In the genomic region with DNA sequence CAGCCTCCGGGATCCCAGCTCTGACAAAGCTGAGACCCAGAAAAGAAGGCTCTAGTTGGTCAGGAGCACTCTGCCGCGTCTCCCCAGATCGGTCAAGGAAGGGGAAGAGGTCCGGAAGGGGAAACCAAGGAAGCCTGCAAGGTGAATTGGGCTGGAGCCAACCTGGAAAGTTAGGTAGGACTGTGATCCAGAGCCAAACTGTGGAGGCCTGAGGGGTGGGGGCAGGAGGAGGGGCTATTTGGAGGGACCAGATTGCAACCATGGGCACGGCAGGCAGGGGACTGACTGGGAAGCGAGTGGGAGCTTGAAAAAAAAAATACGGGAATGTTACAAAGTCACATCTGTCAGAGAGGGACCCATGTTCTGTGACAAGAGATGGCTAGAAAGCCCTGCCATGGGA, we compare ENCODE assay signal across 10 mouse cellular contexts. TPM values are rescaled to one million over a fixed set of nuclear protein-coding genes. Genes with fewer than 3 reads are reported as not detected.
A peak's percentile ranks its signal among the peaks of the same experiment; 100 is the strongest.
DNase-seq lines count a peak whose midpoint lies in the region; ATAC-seq and TF ChIP-seq lines count a peak whose summit lies in the region.
"Had no signal": no experiment of that assay in that cellular context is flagged by ENCODE, and none has a peak within 500 bp of the region (broad histone marks: within the 10 kb centered on the region; RNA-seq: fewer than 3 reads in every experiment).

No protein-coding gene starts in this region.

- no peak for DNase-seq in heart, postnatal 25 days (ENCODE audit: low spot score)
- DNase-seq in midbrain, embryonic 11.5 days (ENCODE audit: low spot score, missing footprints): peak; percentile 89
- DNase-seq in midbrain, postnatal 0 days (ENCODE audit: low spot score): no peak
- DNase-seq in limb, embryonic 14.5 days (ENCODE audit: low spot score): no peak
- DNase-seq in embryo, embryonic 11 days: no peak
- DNase-seq: adrenal gland, postnatal 36 days; left cerebral cortex, postnatal 4 days had no signal

- no peak for TF ChIP-seq POLR2A in limb, embryonic 14.5 days (IDR thresholded peaks at IDR 0.05; ENCODE audit: borderline replicate concordance, extremely low read depth, insufficient read depth, insufficient read length)

- H3K27me3 ChIP-seq in heart, embryonic 15.5 days: peaks cover 61% of the 10 kb centered on the region
- peaks cover 2% of the 10 kb centered on the region; the same call in 1 of the 2 replicates for H3K27me3 ChIP-seq in midbrain, embryonic 11.5 days (ENCODE audit: control insufficient read depth, insufficient read depth, low read length)
- peaks cover 14% of the 10 kb centered on the region for H3K27me3 ChIP-seq in midbrain, postnatal 0 days (ENCODE audit: insufficient read depth, low read length)
- no peaks in the 10 kb centered on the region for H3K27me3 ChIP-seq in embryonic facial prominence, embryonic 12.5 days
- H3K27me3 ChIP-seq in limb, embryonic 14.5 days (ENCODE audit: control insufficient read depth, insufficient read depth, low read length): no peaks in the 10 kb centered on the region

- no peak overlapping the region for H3K4me3 ChIP-seq in heart, embryonic 15.5 days
- H3K4me3 ChIP-seq in midbrain, embryonic 11.5 days (ENCODE audit: low read depth, low read length): no peak overlapping the region
- no peak overlapping the region for H3K4me3 ChIP-seq in midbrain, postnatal 0 days (ENCODE audit: low read depth, low read length)
- peak overlapping the region; percentile 18; the same call in 1 of the 2 replicates for H3K4me3 ChIP-seq in embryonic facial prominence, embryonic 12.5 days
- H3K4me3 ChIP-seq in limb, embryonic 14.5 days (replicated peaks; ENCODE audit: low read length): peak overlapping the region; percentile 4; the same call in 1 of the 2 replicates

- WGBS in heart, embryonic 15.5 days: 34% methylated on average over 8 of the region's 8 CpGs
- 15% methylated on average over 8 of the region's 8 CpGs for whole genome bisulfite sequencing in midbrain, embryonic 11.5 days
- 24% methylated on average over 8 of the region's 8 CpGs for WGBS in midbrain, postnatal 0 days
- WGBS in embryonic facial prominence, embryonic 12.5 days: 10% methylated on average over 8 of the region's 8 CpGs
- WGBS in limb, embryonic 14.5 days: 7% methylated on average over 8 of the region's 8 CpGs

- no peaks in the 10 kb centered on the region for H3K36me3 ChIP-seq in heart, embryonic 15.5 days
- no peaks in the 10 kb centered on the region for H3K36me3 ChIP-seq in midbrain, embryonic 11.5 days (ENCODE audit: control insufficient read depth, insufficient read depth, low read length)
- H3K36me3 ChIP-seq in midbrain, postnatal 0 days (ENCODE audit: insufficient read depth, low read length): no peaks in the 10 kb centered on the region
- H3K36me3 ChIP-seq in embryonic facial prominence, embryonic 12.5 days: no peaks in the 10 kb centered on the region
- no peaks in the 10 kb centered on the region for H3K36me3 ChIP-seq in limb, embryonic 14.5 days (ENCODE audit: control insufficient read depth, insufficient read depth, low read length)

- H3K4me2 ChIP-seq in heart, embryonic 15.5 days: peak overlapping the region; percentile 4; the same call in 1 of the 2 replicates
- H3K4me2 ChIP-seq in midbrain, embryonic 11.5 days: peak overlapping the region; percentile 23
- H3K4me2 ChIP-seq in midbrain, postnatal 0 days (ENCODE audit: low read depth, low read length, poor library complexity, severe bottlenecking): no peak overlapping the region
- H3K4me2 ChIP-seq in embryonic facial prominence, embryonic 12.5 days (replicated peaks): peak overlapping the region; percentile 46
- H3K4me2 ChIP-seq in limb, embryonic 14.5 days (replicated peaks; ENCODE audit: low read depth, low read length, severe bottlenecking): peak overlapping the region; percentile 39

- ATAC-seq in heart, embryonic 15.5 days (replicated peaks; ENCODE audit: insufficient number of reproducible peaks, insufficient read depth, low FRiP score, low read depth): no peak
- ATAC-seq in midbrain, embryonic 11.5 days (ENCODE audit: low FRiP score): no peak
- no peak for ATAC-seq in midbrain, postnatal 0 days (ENCODE audit: low FRiP score)
- ATAC-seq in embryonic facial prominence, embryonic 12.5 days (ENCODE audit: insufficient number of reproducible peaks, insufficient read depth, low FRiP score, low TSS enrichment): no peak
- ATAC-seq in limb, embryonic 14.5 days (ENCODE audit: low FRiP score, low read depth): no peak

- H3K27ac ChIP-seq in heart, embryonic 15.5 days: no peak overlapping the region
- no peak overlapping the region for H3K27ac ChIP-seq in midbrain, embryonic 11.5 days (ENCODE audit: low read depth, low read length)
- no peak overlapping the region for H3K27ac ChIP-seq in midbrain, postnatal 0 days (ENCODE audit: low read depth, low read length)
- peak overlapping the region; percentile 92 for H3K27ac ChIP-seq in embryonic facial prominence, embryonic 12.5 days
- H3K27ac ChIP-seq in limb, embryonic 14.5 days (replicated peaks; ENCODE audit: low read depth, low read length): peak overlapping the region; percentile 78

- no peak overlapping the region for H3K9ac ChIP-seq in heart, embryonic 15.5 days
- peak overlapping the region; percentile 36; the same call in 1 of the 2 replicates for H3K9ac ChIP-seq in midbrain, embryonic 11.5 days (ENCODE audit: low read length)
- H3K9ac ChIP-seq in midbrain, postnatal 0 days (replicated peaks; ENCODE audit: low read length, poor library complexity, severe bottlenecking): no peak overlapping the region
- peak overlapping the region; percentile 37 for H3K9ac ChIP-seq in embryonic facial prominence, embryonic 12.5 days
- peak overlapping the region; percentile 8; the same call in 1 of the 2 replicates for H3K9ac ChIP-seq in limb, embryonic 14.5 days (ENCODE audit: low read depth, low read length, severe bottlenecking)

- no peak for TF ChIP-seq CTCF in midbrain, postnatal 0 days (IDR thresholded peaks at IDR 0.05)

- no peaks in the 10 kb centered on the region for H3K9me3 ChIP-seq in heart, embryonic 15.5 days (replicated peaks)
- H3K9me3 ChIP-seq in midbrain, embryonic 11.5 days (ENCODE audit: control insufficient read depth, low read length): no peaks in the 10 kb centered on the region
- no peaks in the 10 kb centered on the region for H3K9me3 ChIP-seq in midbrain, postnatal 0 days (ENCODE audit: low read length)
- H3K9me3 ChIP-seq in embryonic facial prominence, embryonic 12.5 days: no peaks in the 10 kb centered on the region
- H3K9me3 ChIP-seq in limb, embryonic 14.5 days (ENCODE audit: control insufficient read depth, low read length): no peaks in the 10 kb centered on the region

- peaks cover 19% of the 10 kb centered on the region for H3K4me1 ChIP-seq in heart, embryonic 15.5 days (replicated peaks)
- peaks cover 30% of the 10 kb centered on the region for H3K4me1 ChIP-seq in midbrain, embryonic 11.5 days (ENCODE audit: control insufficient read depth, insufficient read depth, low read length)
- peaks cover 11% of the 10 kb centered on the region for H3K4me1 ChIP-seq in midbrain, postnatal 0 days (ENCODE audit: insufficient read depth, low read length)
- peaks cover 81% of the 10 kb centered on the region for H3K4me1 ChIP-seq in embryonic facial prominence, embryonic 12.5 days
- peaks cover 71% of the 10 kb centered on the region for H3K4me1 ChIP-seq in limb, embryonic 14.5 days (ENCODE audit: control insufficient read depth, insufficient read depth, low read length)

- intact Hi-C loops in heart, postnatal 25 days (cut with DNase I): no loop called here

RNA-seq across cellular contexts. Expression of gene Ccdc33, which starts 10.9 kb away (rescaled TPM):
- polyA plus RNA-seq in heart, embryonic 15.5 days (2015; fragmentation: Nextera tagmentation; extraction: Ambion mirVana): 0.34 TPM in 1 of 2 replicates, not detected in the other
- not detected for total RNA-seq in heart, postnatal 25 days (2021)
- 0.41 and 0.90 TPM in 2 replicates for polyA plus RNA-seq in midbrain, embryonic 11.5 days (2014; fragmentation: Nextera tagmentation; extraction: Ambion mirVana)
- total RNA-seq in midbrain, postnatal 0 days (2014; rRNA removed): 0.24 and 0.27 TPM in 2 replicates
- 1.1 and 1.4 TPM in 2 replicates for polyA plus RNA-seq in midbrain, postnatal 0 days (2015; fragmentation: Nextera tagmentation; extraction: Ambion mirVana)
- 0.13 and 0.50 TPM in 2 replicates for polyA plus RNA-seq in embryonic facial prominence, embryonic 12.5 days (2016; fragmentation: Nextera tagmentation; extraction: Ambion mirVana)
- 0.11 and 0.24 TPM in 2 replicates for polyA plus RNA-seq in limb, embryonic 14.5 days (2012; rRNA removed)
- 0.44 TPM in 1 of 2 replicates, not detected in the other for polyA plus RNA-seq in limb, embryonic 14.5 days (2014; fragmentation: Nextera tagmentation; extraction: Ambion mirVana)
- total RNA-seq: gastrocnemius, postnatal 4 days had no signal

Comparison
In these comparisons a context has a peak if more than half of its experiments do, and no peak if none do; other contexts are left out.
1. H3K9ac ChIP-seq: peak in midbrain, embryonic 11.5 days (single experiment), embryonic facial prominence, embryonic 12.5 days (single experiment) and limb, embryonic 14.5 days (single experiment); none in heart, embryonic 15.5 days (single experiment) and midbrain, postnatal 0 days (single experiment).
2. H3K27ac ChIP-seq: peak in embryonic facial prominence, embryonic 12.5 days (single experiment) and limb, embryonic 14.5 days (single experiment); none in heart, embryonic 15.5 days (single experiment), midbrain, embryonic 11.5 days (single experiment) and midbrain, postnatal 0 days (single experiment).
3. H3K4me3 ChIP-seq: peak in embryonic facial prominence, embryonic 12.5 days (single experiment) and limb, embryonic 14.5 days (single experiment); none in heart, embryonic 15.5 days (single experiment), midbrain, embryonic 11.5 days (single experiment) and midbrain, postnatal 0 days (single experiment).